1 mouse cellular context compared by ENCODE assay signal in the genomic region with DNA sequence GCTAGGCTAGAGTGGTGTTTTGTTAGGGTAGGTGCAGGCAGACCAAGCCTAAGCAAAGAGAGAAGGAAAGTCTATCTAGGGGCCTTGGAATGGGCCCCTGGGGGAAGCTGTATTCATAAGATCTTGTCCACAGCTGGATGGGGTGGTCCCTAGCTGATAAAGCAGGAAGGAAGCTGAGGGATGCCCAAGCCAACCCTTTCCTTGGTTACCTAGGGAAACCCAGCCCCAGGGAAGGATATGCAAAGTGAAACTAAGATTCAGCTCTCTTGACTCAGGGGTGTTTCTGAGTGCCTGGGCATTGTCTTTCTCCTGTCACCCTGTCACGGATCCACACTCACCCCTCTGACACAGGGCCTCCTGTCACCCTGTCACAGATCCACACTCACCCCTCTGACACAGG.
TF ChIP-seq lines count a peak whose summit lies in the region.

No protein-coding gene starts in this region.

TF ChIP-seq in CH12.LX, 34 proteins besides CTCF, POLR2A, EP300 and RAD21:
- no peak for TF ChIP-seq ZC3H11A (IDR thresholded peaks at IDR 0.05; ENCODE audit: low read depth, low read length)
- no peak for TF ChIP-seq CHD1 (IDR thresholded peaks at IDR 0.05; ENCODE audit: low read depth, low read length)
- TF ChIP-seq GABPA (IDR thresholded peaks at IDR 0.05; ENCODE audit: insufficient replicate concordance, low read depth, low read length), result no peak
- no peak for TF ChIP-seq JUND (conservative IDR thresholded peaks at IDR 0.05; ENCODE audit: low read depth, low read length)
- no peak for TF ChIP-seq TCF12 (IDR thresholded peaks at IDR 0.05; ENCODE audit: low read depth, low read length)
- TF ChIP-seq NRF1 (IDR thresholded peaks at IDR 0.05; ENCODE audit: low read depth, low read length), result no peak
- no peak for TF ChIP-seq MYC (IDR thresholded peaks at IDR 0.05; ENCODE audit: low read depth, low read length)
- no peak for TF ChIP-seq RCOR1 (conservative IDR thresholded peaks at IDR 0.05; ENCODE audit: low read depth, low read length)
- peak; percentile 18; the same call in 1 of the 2 replicates for TF ChIP-seq ETS1 (conservative IDR thresholded peaks at IDR 0.05; ENCODE audit: low read depth, low read length)
- 0 out of 2 replicates have a peak, but pooled peaks have one; percentile 21 for TF ChIP-seq ELF1 (IDR thresholded peaks at IDR 0.05; ENCODE audit: low read depth, low read length)
- no peak for TF ChIP-seq MAFK (IDR thresholded peaks at IDR 0.05; ENCODE audit: insufficient replicate concordance, low read length)
- no peak for TF ChIP-seq KAT2A (IDR thresholded peaks at IDR 0.05; ENCODE audit: insufficient replicate concordance, low read length)
- TF ChIP-seq IRF4 (IDR thresholded peaks at IDR 0.05; ENCODE audit: low read depth, low read length), result 0 out of 2 replicates have a peak, but pooled peaks have one; percentile 12
- TF ChIP-seq NELFE (IDR thresholded peaks at IDR 0.05; ENCODE audit: low read depth, low read length), result no peak
